Mouse (Mus musculus) limb, embryonic 14.5 days (tissue): ENCODE data around the gene Prpsap1. TPM values are rescaled to one million over a fixed set of nuclear protein-coding genes. Genes with fewer than 3 reads are reported as not detected.
A peak's percentile ranks its signal among the peaks of the same experiment; 100 is the strongest.

Experiments used
- ATAC-seq: fragments of 200-750 bp; cut with Nextera tagmentation; 2 replicates; pipeline ENCODE4 v1.8.0; 2017; ENCODE audit warnings: low read depth, moderate number of reproducible peaks, moderate TSS enrichment; ENCODE audit not compliant: low FRiP score
- DNase-seq: peaks from one replicate; pipeline ENCODE4 v3.0.0-alpha.2; 2015; ENCODE audit warnings: low spot score
- H3K27ac ChIP-seq: fragments of 300-500 bp; sonication (generic); replicated peaks from 2 replicates; pipeline ENCODE4 v1.5.1; 2014; ENCODE audit warnings: low read depth, mild to moderate bottlenecking, low read length, moderate library complexity, mixed read lengths
- H3K27me3 ChIP-seq: fragments of 300-500 bp; sonication (generic); 2 replicates; pipeline ENCODE4 v1.6.1; 2014; ENCODE audit warnings: low read length, mixed read lengths; ENCODE audit not compliant: control insufficient read depth, insufficient read depth
- H3K36me3 ChIP-seq: fragments of 300-500 bp; sonication (generic); 2 replicates; pipeline ENCODE4 v1.6.1; 2014; ENCODE audit warnings: mild to moderate bottlenecking, low read length, moderate library complexity, mixed read lengths; ENCODE audit not compliant: control insufficient read depth, insufficient read depth
- H3K4me1 ChIP-seq: fragments of 300-500 bp; sonication (generic); 2 replicates; pipeline ENCODE4 v1.6.1; 2014; ENCODE audit warnings: antibody characterized with exemption, low read length, mixed read lengths; ENCODE audit not compliant: control insufficient read depth, insufficient read depth
- H3K4me2 ChIP-seq: fragments of 300-500 bp; sonication (generic); replicated peaks from 2 replicates; pipeline ENCODE4 v1.6.1; 2014; ENCODE audit warnings: low read depth, mild to moderate bottlenecking, low read length, moderate library complexity; ENCODE audit not compliant: severe bottlenecking
- H3K4me3 ChIP-seq: fragments of 300-500 bp; sonication (generic); replicated peaks from 2 replicates; pipeline ENCODE4 v1.5.1; 2014; ENCODE audit warnings: low read length
- H3K9ac ChIP-seq: fragments of 300-500 bp; sonication (generic); 2 replicates; pipeline ENCODE4 v1.6.1; 2014; ENCODE audit warnings: mild to moderate bottlenecking, low read depth, low read length, moderate library complexity; ENCODE audit not compliant: severe bottlenecking
- H3K9me3 ChIP-seq: fragments of 300-500 bp; sonication (generic); 2 replicates; pipeline ENCODE4 v1.6.1; 2016; ENCODE audit warnings: low read length; ENCODE audit not compliant: control insufficient read depth
- POLR2A ChIP-seq: fragments of 200-500 bp; IDR thresholded peaks from 2 replicates; pipeline ENCODE4 v1.8.0; 2012; ENCODE audit warnings: inconsistent platforms, mild to moderate bottlenecking, moderate library complexity, borderline replicate concordance; ENCODE audit not compliant: insufficient read depth, insufficient read length; ENCODE audit errors: extremely low read depth
- WGBS: fragments of 180-500 bp; shearing (Covaris S2); extraction: QIAGEN DNeasy Blood & Tissue Kit; methylation state at CpG from one replicate; pipeline ENCODE4 v1.1.7; 2014; 5-methylcytosine and 5-hydroxymethylcytosine counted together
- polyA plus RNA-seq, 2 experiments: library from polyadenylated mRNA; depleted of rRNA in 1 of 2; stranded (reverse) in 1 of 2; unstranded in 1 of 2; fragments of >200 nt; fragmentation: Nextera tagmentation in 1 of 2; extraction: Ambion mirVana in 1 of 2; gene quantifications; 2 replicates each; pipeline versions ENCODE4 v1.2.1 to v1.2.3; 2012 to 2014

Gene Prpsap1
- polyA plus RNA-seq, 2 experiments: 134 to 148 TPM

- Histone ChIP-seq H3K4me1 (peaks cover 3% of the 10 kb centered on the region; the same call in 1 of the 2 replicates), H3K36me3 (peaks cover 15% of the 10 kb centered on the region), H3K4me2 (no peak within 1 kb of the TSS), H3K4me3 (no peak within 1 kb of the TSS), H3K27me3 (no peaks in the 10 kb centered on the region), H3K9me3 (no peaks in the 10 kb centered on the region), H3K9ac (no peak within 1 kb of the TSS), H3K27ac (no peak within 1 kb of the TSS)
- no peak for TF ChIP-seq POLR2A
- ATAC-seq (no peak), DNase-seq (no peak)
- WGBS: 67% methylated on average over 20 of the region's 20 CpGs
These were observed 27.9 kb downstream of the Prpsap1 start, which contains the start of gene Qrich2 for GRCm38 (mm10) chr11:116466141-116466540. Gene Qrich2, minus strand, starts transcription at chr11:116466241.

GRCm38 (mm10) chr11:116463833-116464232 lies 30.2 kb downstream of the Prpsap1 start:
- Histone ChIP-seq H3K9me3 (no peaks in the 10 kb centered on the region), H3K36me3 (no peaks in the 10 kb centered on the region), H3K27ac (no peak overlapping the region), H3K9ac (no peak overlapping the region), H3K27me3 (no peaks in the 10 kb centered on the region), H3K4me3 (no peak overlapping the region), H3K4me2 (no peak overlapping the region), H3K4me1 (peaks cover 3% of the 10 kb centered on the region; the same call in 1 of the 2 replicates)
- ATAC-seq (peak; percentile 70), DNase-seq (peak; percentile 81)
- TF ChIP-seq POLR2A: no peak
- WGBS: 0% methylated on average over 2 of the region's 2 CpGs

- ATAC-seq: no peak
These were observed 30.7 kb downstream of the Prpsap1 start for GRCm38 (mm10) chr11:116463338-116463737.

GRCm38 (mm10) chr11:116459786-116460185 lies 34.2 kb downstream of the Prpsap1 start:
- WGBS: 68% methylated on average over 4 of the region's 4 CpGs
- Histone ChIP-seq H3K9ac (no peak overlapping the region), H3K9me3 (no peaks in the 10 kb centered on the region), H3K4me2 (no peak overlapping the region), H3K4me1 (peaks cover 3% of the 10 kb centered on the region; the same call in 1 of the 2 replicates), H3K27me3 (no peaks in the 10 kb centered on the region), H3K4me3 (no peak overlapping the region), H3K27ac (no peak overlapping the region), H3K36me3 (no peaks in the 10 kb centered on the region)
- ATAC-seq: no peak
- TF ChIP-seq POLR2A: no peak
- no peak for DNase-seq

More at GRCm38 (mm10) chr11:116463338-116463737, 30.7 kb downstream of the Prpsap1 start:
- WGBS: 59% methylated on average over 5 of the region's 5 CpGs
- H3K36me3 ChIP-seq: no peaks in the 10 kb centered on the region
- no peak for DNase-seq
- no peaks in the 10 kb centered on the region for H3K27me3 ChIP-seq
- H3K4me1 ChIP-seq: peaks cover 3% of the 10 kb centered on the region; the same call in 1 of the 2 replicates
- no peak overlapping the region for H3K4me2 ChIP-seq
- 0 out of 2 replicates have a peak overlapping the region, but pooled peaks have one; percentile 16 for H3K9ac ChIP-seq
- no peak overlapping the region for H3K4me3 ChIP-seq
- no peak overlapping the region for H3K27ac ChIP-seq
- no peak for TF ChIP-seq POLR2A
- no peaks in the 10 kb centered on the region for H3K9me3 ChIP-seq

- H3K4me2 ChIP-seq: no peak overlapping the region
- WGBS: 87% methylated on average over 6 of the region's 8 CpGs
- no peak overlapping the region for H3K27ac ChIP-seq
- TF ChIP-seq POLR2A: no peak
- H3K4me1 ChIP-seq: no peaks in the 10 kb centered on the region
- DNase-seq (no peak), ATAC-seq (no peak)
- no peak overlapping the region for H3K4me3 ChIP-seq
- no peaks in the 10 kb centered on the region for H3K9me3 ChIP-seq
- H3K36me3 ChIP-seq: no peaks in the 10 kb centered on the region
- H3K27me3 ChIP-seq: no peaks in the 10 kb centered on the region
- H3K9ac ChIP-seq: no peak overlapping the region
These were observed 37.8 kb downstream of the Prpsap1 start for GRCm38 (mm10) chr11:116456234-116456633.
